Mouse (Mus musculus): ENCODE results near the gene Mog. TPM values are rescaled to one million over a fixed set of nuclear protein-coding genes. Genes with fewer than 3 reads are reported as not detected.
"Not testable (repeated sequence)": the region's sequence is repeated elsewhere in the genome, so short reads cannot be mapped to it uniquely, and the experiment has no call there.

The Mog gene
- polyA plus RNA-seq, 1 experiment from 2014 or later, result not detected

- Histone ChIP-seq H3K36me3 (no peaks in the 10 kb centered on the region), H3K4me2 (peak overlapping the region; percentile 100), H3K4me1 (replicated peaks) (peaks cover 18% of the 10 kb centered on the region), H3K9ac (0 out of 2 replicates have a peak overlapping the region, but pooled peaks have one; percentile 95), H3K27me3 (replicated peaks) (peaks cover 10% of the 10 kb centered on the region), H3K27ac (ENCODE audit: poor library complexity, severe bottlenecking) (no peak overlapping the region), H3K9me3 (replicated peaks) (no peaks in the 10 kb centered on the region), H3K4me3 (peak overlapping the region; percentile 78; the same call in 1 of the 2 replicates)
- no peak for ATAC-seq (ENCODE audit: insufficient number of reproducible peaks, low FRiP score)
- WGBS, result 78% methylated on average over 7 of the region's 7 CpGs
Measured at GRCm38 (mm10) chr17:37044651-37045244, 21.6 kb upstream of the Mog start.

GRCm38 (mm10) chr17:37039127-37039894, 16.1 kb upstream of the Mog start:
- H3K9ac ChIP-seq, result no peak overlapping the region

GRCm38 (mm10) chr17:37029162-37029561, 6.0 kb upstream of the Mog start:
- no peak for ATAC-seq (ENCODE audit: insufficient number of reproducible peaks, low FRiP score)
- Histone ChIP-seq H3K27me3 (replicated peaks) (no peaks in the 10 kb centered on the region), H3K9me3 (replicated peaks) (no peaks in the 10 kb centered on the region; the same call in 1 of the 2 replicates), H3K4me1 (replicated peaks) (peaks cover 3% of the 10 kb centered on the region), H3K9ac (no peak overlapping the region), H3K36me3 (no peaks in the 10 kb centered on the region), H3K4me3 (peak overlapping the region; percentile 58), H3K4me2 (peak overlapping the region; percentile 72), H3K27ac (ENCODE audit: poor library complexity, severe bottlenecking) (peak overlapping the region; percentile 91)
- 69% methylated on average over 8 of the region's 8 CpGs for WGBS

More at GRCm38 (mm10) chr17:37039127-37039894, 16.1 kb upstream of the Mog start:
- no peak overlapping the region for H3K4me2 ChIP-seq
- no peaks in the 10 kb centered on the region for H3K27me3 ChIP-seq (replicated peaks)
- H3K36me3 ChIP-seq, result no peaks in the 10 kb centered on the region
- no peak for ATAC-seq (ENCODE audit: insufficient number of reproducible peaks, low FRiP score)
- H3K4me3 ChIP-seq, result no peak overlapping the region
- no peak overlapping the region for H3K27ac ChIP-seq (ENCODE audit: poor library complexity, severe bottlenecking)
- H3K9me3 ChIP-seq (replicated peaks), result no peaks in the 10 kb centered on the region
- H3K4me1 ChIP-seq (replicated peaks), result no peaks in the 10 kb centered on the region
- 70% methylated on average over 2 of the region's 2 CpGs for WGBS

GRCm38 (mm10) chr17:37028683-37029120, 5.5 kb upstream of the Mog start:
- H3K9me3 ChIP-seq (replicated peaks), result no peaks in the 10 kb centered on the region; the same call in 1 of the 2 replicates
- peak overlapping the region; percentile 58 for H3K4me3 ChIP-seq
- WGBS, result 0% methylated on average over 14 of the region's 14 CpGs
- peak; percentile 97 for ATAC-seq (ENCODE audit: insufficient number of reproducible peaks, low FRiP score)
- H3K4me2 ChIP-seq, result peak overlapping the region; percentile 72
- peak overlapping the region; percentile 91 for H3K27ac ChIP-seq (ENCODE audit: poor library complexity, severe bottlenecking)
- peak overlapping the region; percentile 59 for H3K9ac ChIP-seq
- H3K27me3 ChIP-seq (replicated peaks), result no peaks in the 10 kb centered on the region
- peaks cover 3% of the 10 kb centered on the region for H3K4me1 ChIP-seq (replicated peaks)
- H3K36me3 ChIP-seq, result no peaks in the 10 kb centered on the region

- Histone ChIP-seq H3K4me2 (peak overlapping the region; percentile 72), H3K27ac (ENCODE audit: poor library complexity, severe bottlenecking) (peak overlapping the region; percentile 91), H3K36me3 (no peaks in the 10 kb centered on the region), H3K4me1 (replicated peaks) (peaks cover 3% of the 10 kb centered on the region), H3K4me3 (peak overlapping the region; percentile 58), H3K27me3 (replicated peaks) (no peaks in the 10 kb centered on the region), H3K9me3 (replicated peaks) (no peaks in the 10 kb centered on the region; the same call in 1 of the 2 replicates), H3K9ac (peak overlapping the region; percentile 65; the same call in 1 of the 2 replicates)
- WGBS, result 10% methylated on average over 10 of the region's 10 CpGs
- ATAC-seq (ENCODE audit: insufficient number of reproducible peaks, low FRiP score), result no peak
Measured at GRCm38 (mm10) chr17:37028212-37028611, 5.0 kb upstream of the Mog start.

DNA sequence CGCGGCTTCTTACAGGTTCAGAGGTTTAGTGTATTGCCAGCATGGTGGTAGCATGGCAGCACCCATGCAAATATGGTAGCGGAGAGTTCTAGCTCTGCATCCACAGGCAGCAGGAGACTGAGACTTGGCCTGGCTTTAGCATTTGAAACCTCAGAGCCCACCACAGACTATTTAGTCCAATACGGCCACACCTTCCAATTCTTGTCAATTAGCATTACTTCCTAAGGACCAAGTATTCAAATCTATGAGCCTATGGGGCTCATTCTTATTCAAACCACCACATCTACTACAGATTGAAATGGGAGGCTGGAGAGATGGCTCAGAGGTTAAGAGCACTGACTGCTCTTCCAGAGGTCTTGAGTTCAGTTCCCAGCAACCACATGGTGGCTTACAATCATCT, 4.3 kb upstream of the Mog start:
- peaks cover 3% of the 10 kb centered on the region for H3K4me1 ChIP-seq (replicated peaks)
- WGBS, result 92% methylated on average over 4 of the region's 4 CpGs
- no peaks in the 10 kb centered on the region; the same call in 1 of the 2 replicates for H3K9me3 ChIP-seq (replicated peaks)
- no peaks in the 10 kb centered on the region for H3K27me3 ChIP-seq (replicated peaks)
- H3K9ac ChIP-seq, result no peak overlapping the region
- no peak for ATAC-seq (ENCODE audit: insufficient number of reproducible peaks, low FRiP score)
- H3K4me3 ChIP-seq, result no peak overlapping the region
- H3K27ac ChIP-seq (ENCODE audit: poor library complexity, severe bottlenecking), result 0 out of 2 replicates have a peak overlapping the region, but pooled peaks have one; percentile 53
- H3K36me3 ChIP-seq, result no peaks in the 10 kb centered on the region
- H3K4me2 ChIP-seq, result no peak overlapping the region

DNA sequence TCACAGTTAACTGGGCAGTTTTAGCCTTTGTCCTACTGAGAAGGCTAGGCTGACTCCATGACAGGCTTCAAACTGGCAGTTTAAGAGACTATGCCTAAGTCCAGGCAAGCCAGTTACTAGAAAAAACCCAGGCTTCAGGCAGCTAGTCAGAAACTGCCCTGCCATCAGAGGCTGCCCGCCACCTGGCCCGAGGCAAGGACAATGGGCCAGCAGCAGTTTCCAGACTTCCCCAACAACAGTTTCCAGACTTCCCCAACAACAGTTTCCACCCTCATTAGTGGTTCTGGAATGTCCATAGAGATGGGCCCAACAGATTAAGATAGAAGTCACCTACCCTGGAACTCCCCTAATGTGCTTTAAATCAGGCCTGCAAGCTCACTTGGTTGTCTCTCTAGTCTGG, 3.2 kb upstream of the Mog start:
- H3K4me1 ChIP-seq (replicated peaks), result peaks cover 3% of the 10 kb centered on the region
- no peak overlapping the region for H3K27ac ChIP-seq (ENCODE audit: poor library complexity, severe bottlenecking)
- no peak overlapping the region for H3K4me3 ChIP-seq
- H3K9me3 ChIP-seq (replicated peaks), result no peaks in the 10 kb centered on the region; the same call in 1 of the 2 replicates
- no peaks in the 10 kb centered on the region for H3K36me3 ChIP-seq
- H3K27me3 ChIP-seq (replicated peaks), result no peaks in the 10 kb centered on the region
- no peak overlapping the region for H3K9ac ChIP-seq
- WGBS, result 90% methylated on average over 2 of the region's 2 CpGs
- no peak for ATAC-seq (ENCODE audit: insufficient number of reproducible peaks, low FRiP score)
- H3K4me2 ChIP-seq, result no peak overlapping the region

DNA sequence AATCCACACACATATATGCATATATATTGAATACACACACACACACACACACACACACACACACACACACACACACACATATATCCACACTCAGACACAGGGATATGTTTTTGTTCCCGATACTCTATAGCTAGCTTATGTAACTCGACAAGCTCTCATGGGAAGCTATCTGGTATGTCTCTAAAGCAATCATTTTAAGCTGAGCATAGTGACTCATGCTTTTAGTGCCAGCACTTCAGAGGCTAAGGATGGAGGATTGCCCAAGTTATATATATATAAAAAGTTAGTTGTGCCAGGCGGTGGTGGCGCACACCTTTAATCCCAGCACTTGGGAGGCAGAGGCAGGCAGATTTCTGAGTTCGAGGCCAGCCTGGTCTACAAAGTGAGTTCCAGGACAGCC, 4.0 kb downstream of the Mog start:
- not testable (repeated sequence) for ATAC-seq (ENCODE audit: insufficient number of reproducible peaks, low FRiP score)
- WGBS, result 77% methylated on average over 5 of the region's 5 CpGs

GRCm38 (mm10) chr17:37018328-37018727, 4.9 kb downstream of the Mog start:
- Histone ChIP-seq H3K9ac (no peak overlapping the region), H3K27me3 (replicated peaks) (no peaks in the 10 kb centered on the region), H3K4me2 (no peak overlapping the region), H3K4me3 (no peak overlapping the region), H3K36me3 (no peaks in the 10 kb centered on the region), H3K9me3 (replicated peaks) (no peaks in the 10 kb centered on the region), H3K27ac (ENCODE audit: poor library complexity, severe bottlenecking) (no peak overlapping the region), H3K4me1 (replicated peaks) (no peaks in the 10 kb centered on the region)
- 80% methylated on average over 3 of the region's 3 CpGs for WGBS
- ATAC-seq (ENCODE audit: insufficient number of reproducible peaks, low FRiP score), result no peak

More for the DNA sequence above, 4.0 kb downstream of the Mog start:
- H3K27ac ChIP-seq (ENCODE audit: poor library complexity, severe bottlenecking); H3K4me2 ChIP-seq; H3K9ac ChIP-seq; H3K36me3 ChIP-seq; H3K4me1 ChIP-seq (replicated peaks); H3K9me3 ChIP-seq (replicated peaks); H3K4me3 ChIP-seq; H3K27me3 ChIP-seq (replicated peaks): not testable (repeated sequence)

DNA sequence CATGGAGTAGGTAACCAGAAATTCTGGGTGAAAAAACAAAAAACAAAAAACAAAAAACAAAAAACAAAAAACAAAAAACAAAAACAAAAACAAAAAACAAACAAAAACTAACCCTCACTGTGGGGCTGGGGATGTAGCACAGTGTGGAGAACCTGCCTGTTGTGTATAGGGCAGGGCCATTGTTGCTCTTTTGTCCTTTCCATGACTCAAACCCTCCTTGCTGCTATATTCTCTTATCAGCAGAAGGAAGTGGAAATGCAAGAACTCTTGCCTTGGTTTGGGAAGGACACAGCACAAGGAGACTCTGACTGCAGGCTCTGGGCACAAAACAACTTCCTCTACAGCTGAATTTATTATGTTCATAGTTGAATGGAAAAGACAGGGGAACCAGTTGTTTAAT, 6.9 kb downstream of the Mog start:
- no peaks in the 10 kb centered on the region for H3K27me3 ChIP-seq (replicated peaks)
- H3K27ac ChIP-seq (ENCODE audit: poor library complexity, severe bottlenecking), result no peak overlapping the region
- no peak overlapping the region for H3K9ac ChIP-seq
- no peak for ATAC-seq (ENCODE audit: insufficient number of reproducible peaks, low FRiP score)
- no peak overlapping the region for H3K4me3 ChIP-seq
- no peak overlapping the region for H3K4me2 ChIP-seq
- H3K36me3 ChIP-seq, result peaks cover under 1% of the 10 kb centered on the region; the same call in 1 of the 2 replicates
- H3K4me1 ChIP-seq (replicated peaks), result no peaks in the 10 kb centered on the region
- no peaks in the 10 kb centered on the region for H3K9me3 ChIP-seq (replicated peaks)

- 48% methylated on average over 5 of the region's 5 CpGs for WGBS
- Histone ChIP-seq H3K4me1 (replicated peaks) (no peaks in the 10 kb centered on the region), H3K36me3 (peaks cover 36% of the 10 kb centered on the region), H3K9ac (no peak overlapping the region), H3K27ac (ENCODE audit: poor library complexity, severe bottlenecking) (no peak overlapping the region), H3K4me3 (no peak overlapping the region), H3K4me2 (no peak overlapping the region), H3K27me3 (replicated peaks) (no peaks in the 10 kb centered on the region), H3K9me3 (replicated peaks) (no peaks in the 10 kb centered on the region)
- ATAC-seq (ENCODE audit: insufficient number of reproducible peaks, low FRiP score), result no peak
Measured at GRCm38 (mm10) chr17:37012141-37012540, 11.1 kb downstream of the Mog start.

Data from heart, embryonic 12.5 days (tissue).